Mouse (Mus musculus) CH12.LX (cell line): ENCODE results near the gene Rffl.

ENCODE experiments used
- CTCF ChIP-seq, 2 experiments: IDR thresholded peaks in 1 of 2; conservative IDR thresholded peaks in 1 of 2; 2 replicates each; pipeline ENCODE4 v1.5.1; 2011 to 2012; ENCODE audit warnings: low read depth in 2 of 2, low read length in 2 of 2, improper control_type of control experiment in 1 of 2, inconsistent platforms in 1 of 2, mild to moderate bottlenecking in 1 of 2, moderate library complexity in 1 of 2
- EP300 ChIP-seq: IDR thresholded peaks from 2 replicates; pipeline ENCODE4 v1.6.1; 2011; ENCODE audit warnings: low read length, improper control_type of control experiment
- ETS1 ChIP-seq: conservative IDR thresholded peaks from 2 replicates; pipeline ENCODE4 v1.6.1; 2012; ENCODE audit warnings: low read depth, mild to moderate bottlenecking, inconsistent platforms, low read length, improper control_type of control experiment, moderate library complexity
- POLR2A ChIP-seq: IDR thresholded peaks from 2 replicates; pipeline ENCODE4 v1.6.1; 2011; ENCODE audit warnings: low read depth, mild to moderate bottlenecking, improper control_type of control experiment, low read length
- RCOR1 ChIP-seq: conservative IDR thresholded peaks from 2 replicates; pipeline ENCODE4 v1.6.1; 2012; ENCODE audit warnings: low read depth, mild to moderate bottlenecking, inconsistent platforms, low read length, improper control_type of control experiment
- ZKSCAN1 ChIP-seq: IDR thresholded peaks from 2 replicates; pipeline ENCODE4 v1.6.1; 2012; ENCODE audit warnings: low read depth, inconsistent platforms, low read length, improper control_type of control experiment, borderline replicate concordance

DNA sequence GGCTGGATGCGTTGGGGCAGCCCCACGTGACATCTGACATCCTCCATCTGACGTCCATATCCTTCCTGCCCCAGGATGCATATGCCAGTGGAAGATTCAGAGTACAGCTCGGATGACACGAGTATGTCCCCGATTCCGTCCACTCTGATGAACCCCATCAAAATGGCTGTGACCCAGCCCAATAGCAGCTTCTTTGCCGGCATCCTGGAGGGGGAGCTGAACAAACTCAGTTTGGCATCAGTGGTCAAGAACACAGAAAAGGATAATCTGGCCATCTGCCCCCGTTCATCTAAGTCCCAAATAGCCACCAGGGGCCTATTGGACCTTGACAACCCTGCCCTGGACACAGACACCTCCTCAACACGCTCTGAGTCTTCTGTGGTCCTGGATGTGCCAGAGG, 26.5 kb upstream of the Rffl start:
- TF ChIP-seq RCOR1 (no peak), CTCF (conservative IDR thresholded peaks at IDR 0.05 in 1 of 2, IDR thresholded peaks at IDR 0.05 in 1 of 2; ENCODE audit: low read depth in 2 of 2, low read length in 2 of 2) (no peak), EP300 (no peak), ZKSCAN1 (no peak), ETS1 (no peak), POLR2A (no peak)
